Mouse (Mus musculus): ENCODE measurements around the gene Pcsk2.

Pcsk2 gene

DNA sequence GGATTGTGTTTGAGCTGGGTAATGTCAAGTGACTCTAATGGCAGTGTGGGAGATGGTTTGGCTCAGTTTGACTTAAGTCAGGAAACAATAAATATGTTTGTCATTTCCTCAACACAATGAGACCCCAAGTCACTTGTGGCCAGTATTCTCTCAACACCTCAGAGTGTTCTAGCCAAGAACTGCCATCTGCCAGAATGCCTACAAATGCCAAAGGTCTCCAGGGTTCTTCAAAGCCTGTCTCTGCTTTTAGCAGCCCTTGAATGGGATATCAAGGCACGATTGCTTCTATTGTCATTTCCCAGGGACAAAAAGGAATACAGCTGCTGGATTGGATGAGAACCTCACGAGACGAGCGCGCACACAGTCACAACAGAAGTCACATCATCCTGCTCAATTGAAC is 100.0 kb downstream of the Pcsk2 start:
- DNase-seq: no peak

DNA sequence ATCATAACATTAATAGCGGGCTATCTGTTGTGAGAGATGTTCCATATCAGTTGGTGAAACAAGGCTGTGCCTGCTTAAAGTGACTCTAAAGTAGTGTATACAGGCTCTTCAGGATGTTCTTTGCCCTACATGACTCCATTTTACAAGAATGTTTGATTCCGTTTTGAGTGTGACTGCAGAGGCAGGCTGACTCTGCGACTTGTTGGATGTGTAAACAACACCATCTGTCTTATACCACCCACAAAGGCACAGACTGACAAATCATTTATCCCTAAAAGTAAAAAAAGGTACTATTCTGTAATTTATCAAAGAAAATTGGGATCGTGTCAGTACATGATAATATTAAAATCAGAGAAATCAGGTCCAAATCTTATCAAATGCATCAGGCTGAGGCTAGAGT is 108.7 kb downstream of the Pcsk2 start:
- no peak for DNase-seq

DNA sequence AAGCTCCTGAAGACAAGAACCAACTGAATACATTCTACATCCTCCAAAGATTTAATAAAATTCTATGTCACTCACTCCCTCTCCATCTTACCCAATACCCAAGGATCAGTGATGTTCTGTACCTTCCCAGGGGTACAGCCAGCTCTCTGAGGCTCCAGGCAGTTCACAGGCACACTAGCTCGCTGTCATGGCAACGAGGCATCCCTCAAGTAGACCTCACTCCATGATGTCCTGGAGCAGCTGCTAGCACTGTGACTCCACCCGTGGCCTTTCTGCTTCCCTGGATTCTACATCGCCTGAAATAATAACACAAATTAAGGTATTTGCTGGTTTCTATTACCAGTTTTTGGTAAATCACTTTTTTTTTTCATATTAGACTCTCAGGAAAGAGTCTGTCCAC is 111.0 kb downstream of the Pcsk2 start:
- DNase-seq: no peak

DNA sequence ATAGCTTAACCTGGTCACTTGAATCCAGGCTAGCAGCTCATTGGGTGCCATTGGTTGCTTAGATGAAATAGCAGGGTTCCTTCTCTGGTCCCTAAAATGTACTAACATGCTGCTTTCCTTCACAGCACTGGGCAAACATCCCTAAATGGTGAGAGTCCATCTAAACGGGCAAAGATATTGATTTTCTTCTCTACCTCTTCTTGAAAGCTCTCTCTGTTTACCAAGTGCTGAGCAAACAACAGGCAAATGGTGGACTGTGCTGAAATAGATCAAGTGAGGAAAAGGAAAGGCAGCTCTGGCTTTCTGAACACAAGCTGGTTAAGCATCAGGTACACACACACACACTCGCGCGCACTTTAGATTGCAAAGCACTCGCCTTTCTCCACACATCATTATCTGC is 120.8 kb downstream of the Pcsk2 start:
- no peak for DNase-seq

DNA sequence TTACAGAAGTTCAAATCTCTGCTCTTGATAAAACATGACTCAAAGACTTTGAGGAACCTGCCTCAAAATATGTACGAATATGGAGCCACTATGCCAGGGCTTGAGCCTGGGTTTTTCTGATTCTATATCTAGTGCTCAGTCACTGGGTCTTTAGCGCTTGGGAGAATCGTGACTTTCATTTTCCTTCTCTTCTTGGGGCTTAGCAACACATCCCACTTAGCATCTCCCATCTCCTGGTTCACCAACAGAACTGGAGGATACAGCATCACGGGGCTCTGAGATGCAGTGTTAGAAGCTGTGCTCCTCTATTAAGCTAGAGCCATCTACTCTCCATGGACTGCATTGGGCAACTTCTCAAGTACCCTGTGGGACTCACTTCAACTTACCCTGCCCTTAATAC is 131.9 kb downstream of the Pcsk2 start:
- no peak for DNase-seq

DNA sequence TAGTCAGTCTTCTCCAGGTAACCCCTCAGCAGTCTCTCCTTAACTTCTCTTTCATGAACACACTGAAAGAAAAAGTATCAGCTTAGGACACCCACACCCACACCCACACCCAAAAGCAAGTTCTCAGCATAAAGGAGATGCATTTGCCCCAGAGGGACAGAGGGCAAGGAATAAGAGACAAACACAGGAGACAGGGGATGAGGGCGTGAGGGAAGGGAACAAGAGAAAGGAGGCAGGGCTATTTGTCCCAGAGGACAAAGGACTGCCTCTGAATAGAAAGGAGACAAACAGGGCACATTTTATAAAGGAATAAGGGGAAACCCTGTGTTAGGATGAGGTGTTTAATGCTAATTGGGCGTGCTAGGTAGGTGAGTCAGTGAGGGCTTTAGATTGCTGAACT is 133.6 kb downstream of the Pcsk2 start:
- DNase-seq: no peak

DNA sequence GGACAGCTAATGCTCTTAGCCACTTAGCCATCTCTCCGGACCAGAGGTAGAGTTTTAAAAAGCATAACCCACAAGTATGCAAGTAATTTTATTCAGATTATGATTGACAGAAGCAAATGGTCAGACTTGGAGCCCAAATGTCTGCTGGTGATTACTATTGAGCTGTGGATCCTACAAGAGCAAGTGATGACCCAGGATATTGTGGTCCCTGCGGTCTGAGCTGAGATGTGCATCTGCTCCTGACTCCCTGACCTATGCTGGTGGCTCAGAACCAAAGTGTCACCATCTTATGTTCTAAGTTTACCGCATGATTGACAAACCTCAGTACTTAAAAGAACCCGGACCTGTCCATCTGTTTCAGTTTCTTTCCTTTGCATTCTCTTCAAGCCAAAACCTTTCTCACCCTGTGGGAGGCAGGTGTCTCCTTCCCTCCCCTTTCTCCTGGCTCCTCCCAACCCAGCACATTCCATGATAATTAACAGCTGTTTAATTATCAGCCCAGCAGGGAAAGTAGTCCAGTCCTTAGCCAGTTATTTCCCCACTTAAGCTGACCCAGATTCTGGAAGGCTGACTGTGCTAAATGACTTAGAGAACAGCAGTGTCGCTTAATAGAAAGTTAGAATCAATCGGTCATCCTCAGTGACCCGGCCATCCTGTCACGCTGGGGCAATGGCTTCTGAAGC is 136.1 kb downstream of the Pcsk2 start:
- no peak for DNase-seq

DNA sequence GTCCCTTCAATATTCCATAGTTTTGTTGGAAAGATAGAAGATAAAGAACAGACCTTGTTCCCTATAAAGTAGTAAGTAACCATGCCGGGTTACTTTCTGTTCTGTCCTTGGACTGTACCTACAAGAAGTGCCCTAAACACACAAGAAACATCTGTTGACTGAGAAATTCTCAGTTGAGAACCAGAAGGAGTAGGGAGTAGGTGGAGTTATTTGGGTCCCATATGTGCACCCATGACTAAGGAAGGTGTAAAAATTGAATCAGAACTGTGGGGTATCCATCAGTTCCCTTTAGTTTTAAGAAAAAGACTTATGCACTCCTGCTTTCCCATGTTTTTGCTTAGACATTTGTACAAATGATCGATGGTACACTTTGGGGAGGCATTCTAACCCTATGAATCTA is 137.6 kb downstream of the Pcsk2 start:
- no peak for DNase-seq

DNA sequence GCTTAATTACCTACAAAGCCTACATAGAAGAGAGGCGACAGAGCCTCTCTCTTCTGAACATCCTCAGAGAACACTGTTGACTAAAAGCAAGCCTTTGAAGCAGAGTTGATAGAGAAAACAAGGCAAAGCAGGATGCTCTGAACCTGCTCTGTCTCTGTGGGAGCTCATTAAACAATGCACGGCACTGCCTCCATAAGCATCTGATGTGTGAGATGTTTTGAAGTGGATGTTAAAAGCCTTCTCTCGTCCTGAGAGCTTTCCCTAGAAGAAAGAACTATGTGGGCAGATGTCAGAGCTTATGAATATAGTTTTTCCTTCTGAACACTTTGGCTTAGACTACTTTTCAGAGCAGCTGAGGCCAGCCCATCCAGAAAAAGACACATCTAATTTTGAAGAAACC is 145.3 kb downstream of the Pcsk2 start:
- DNase-seq: no peak

DNA sequence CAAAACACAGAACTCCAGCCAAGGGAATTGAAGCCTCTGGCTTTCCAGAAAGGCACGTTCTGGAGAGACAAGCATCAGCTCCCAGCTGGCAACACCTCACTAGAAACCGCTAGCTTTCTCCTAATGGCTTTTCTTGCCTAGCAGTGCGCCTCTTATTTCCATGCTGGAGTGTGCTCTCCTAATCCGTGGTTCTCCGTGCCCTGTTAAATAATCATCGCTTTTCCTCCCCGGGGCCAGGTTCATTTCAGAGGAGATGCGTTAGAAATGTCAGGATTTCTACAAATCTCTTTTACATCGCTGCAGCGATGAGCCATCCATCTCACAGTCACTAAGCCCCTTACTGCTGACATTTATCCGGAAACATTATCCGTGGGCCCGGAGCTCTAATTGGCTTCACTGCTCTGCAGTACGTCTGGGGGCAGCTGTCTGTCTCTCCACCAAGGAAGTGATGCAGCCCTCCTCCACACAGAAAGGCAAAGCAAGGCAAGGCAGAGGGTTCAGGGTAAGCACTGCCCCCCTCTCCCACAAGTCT is 150.1 kb downstream of the Pcsk2 start:
- DNase-seq: peak; percentile 16

DNA sequence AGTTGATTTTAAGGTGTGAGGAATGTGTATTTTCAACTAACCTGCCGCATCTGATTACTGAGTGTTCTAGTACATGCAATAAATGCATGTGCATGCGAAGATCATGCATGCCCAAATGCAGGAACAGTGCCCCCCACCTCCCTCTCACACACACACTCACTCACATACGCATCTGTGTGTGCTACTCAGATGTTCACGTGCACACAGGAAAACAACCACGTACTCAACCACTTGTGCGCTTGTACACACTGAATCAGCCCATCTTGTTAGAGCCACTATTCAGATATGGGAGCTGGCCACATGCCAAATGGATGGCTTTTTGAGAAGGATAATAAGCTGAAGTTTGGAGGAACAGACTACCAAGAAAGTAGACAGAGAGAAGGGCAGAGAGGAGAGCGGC is 150.7 kb downstream of the Pcsk2 start:
- DNase-seq: peak; percentile 24

DNA sequence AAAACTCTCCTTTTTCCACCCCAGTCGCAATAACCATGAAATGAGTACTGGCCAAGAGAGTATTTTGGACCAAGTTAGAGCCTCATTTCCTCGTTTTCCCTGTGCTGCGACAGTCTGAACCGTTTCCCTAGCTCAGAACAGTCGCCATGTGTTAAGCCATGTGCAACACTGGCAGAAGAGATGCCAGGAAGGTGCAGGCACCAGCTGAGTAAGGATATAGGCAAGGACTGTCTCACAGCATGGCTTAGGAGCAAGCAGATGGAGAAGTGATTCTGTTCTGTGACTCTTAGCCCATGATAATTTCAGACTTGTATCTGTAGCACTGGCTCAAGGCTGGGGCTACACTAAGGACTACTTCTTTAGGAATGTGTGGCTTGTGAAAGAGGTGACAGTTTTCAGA is 155.2 kb downstream of the Pcsk2 start:
- no peak for DNase-seq

DNA sequence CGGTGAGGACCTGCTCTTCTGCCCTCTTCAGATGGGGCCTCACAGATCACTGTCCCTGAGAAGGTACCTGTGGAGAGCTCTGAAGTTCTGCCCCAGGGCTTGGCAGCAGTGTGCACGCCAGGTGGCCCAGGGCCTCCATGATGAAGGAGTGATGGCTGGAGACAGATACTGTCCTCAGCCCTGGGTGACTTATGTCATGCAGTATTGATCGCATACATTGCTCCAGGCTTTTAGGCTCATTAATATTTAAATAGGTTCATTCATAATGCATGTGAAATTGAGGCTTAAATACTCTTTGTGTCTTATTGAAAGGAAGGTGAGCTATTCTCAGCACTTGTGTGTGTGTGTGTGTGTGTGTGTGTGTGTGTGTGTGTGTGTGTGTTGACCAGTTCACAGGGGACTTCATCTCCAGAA is 157.0 kb downstream of the Pcsk2 start:
- no peak for DNase-seq

DNA sequence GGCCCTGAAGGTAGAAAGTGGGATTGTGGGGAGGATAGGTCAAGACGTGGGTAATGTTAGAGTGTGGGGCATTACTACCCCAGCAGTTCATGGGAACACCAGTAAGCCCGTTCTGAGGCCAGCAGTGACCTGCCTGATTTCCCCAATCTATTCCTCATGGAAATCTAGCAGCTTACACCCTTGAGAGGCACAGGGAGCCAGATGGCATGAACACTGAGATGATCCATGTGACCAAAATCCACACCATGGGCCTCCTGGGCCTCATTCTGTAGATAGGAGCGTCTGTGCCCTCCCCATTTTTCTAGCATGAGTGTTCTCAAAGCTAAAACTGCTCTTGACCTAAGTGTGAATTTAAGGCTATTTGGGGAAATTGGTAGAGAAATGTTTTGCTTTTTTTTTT is 162.2 kb downstream of the Pcsk2 start:
- DNase-seq: no peak

DNA sequence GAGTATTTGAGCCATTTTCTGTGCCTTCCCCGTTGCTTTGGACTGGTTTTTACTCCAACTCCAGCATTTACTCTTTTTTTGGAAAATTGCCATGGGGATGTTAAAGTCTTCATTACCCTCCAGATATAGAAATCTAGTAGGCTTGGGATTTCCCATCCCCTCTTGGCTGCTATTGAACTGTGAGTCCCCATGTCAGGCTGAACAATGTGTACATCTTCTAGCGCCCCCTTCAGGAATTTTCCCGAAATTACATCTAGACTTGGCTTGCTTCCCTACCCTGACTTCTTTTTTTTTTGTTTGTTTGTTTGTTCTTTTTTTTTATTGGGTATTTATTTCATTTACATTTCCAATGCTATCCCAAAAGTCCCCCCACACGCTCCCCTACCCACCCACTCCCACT is 163.3 kb downstream of the Pcsk2 start:
- no peak for DNase-seq

DNA sequence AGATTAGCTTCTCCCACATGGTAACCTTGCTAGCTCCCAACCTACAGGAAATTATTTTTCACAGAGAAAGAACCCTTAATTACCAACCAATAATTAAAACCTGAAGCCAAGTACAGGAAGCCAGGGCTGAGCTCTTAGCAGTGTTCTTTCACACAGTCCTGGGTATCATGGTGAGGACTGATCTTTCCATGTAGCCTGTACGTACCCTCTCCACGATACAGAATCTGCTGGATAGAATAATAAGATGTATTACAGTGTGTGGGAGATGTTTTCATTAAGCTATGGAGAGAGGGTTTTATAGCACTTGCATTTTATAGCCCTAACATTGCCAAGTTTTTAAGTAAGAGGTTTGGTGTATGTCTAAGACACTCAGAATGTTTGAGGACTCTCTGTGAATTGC is 164.0 kb downstream of the Pcsk2 start:
- no peak for DNase-seq

DNA sequence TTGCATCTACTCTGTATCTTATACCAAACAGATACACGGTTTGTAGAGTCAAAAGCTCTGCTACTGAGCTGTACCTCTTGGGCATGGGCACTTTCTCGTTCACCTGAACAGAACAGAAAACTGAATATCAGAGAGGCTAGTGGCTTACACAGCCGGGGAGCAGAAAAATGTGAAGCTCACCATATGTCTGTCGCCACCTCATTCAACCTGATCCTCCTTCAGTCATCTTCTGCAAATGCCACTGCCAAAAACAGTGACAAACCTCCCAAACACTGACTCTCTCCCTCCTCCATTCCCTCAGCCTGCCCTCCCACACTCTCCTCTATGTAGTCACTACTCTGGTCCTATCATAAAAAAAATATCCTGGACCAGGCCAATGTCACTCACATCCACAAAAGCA is 165.9 kb downstream of the Pcsk2 start:
- DNase-seq: no peak

DNA sequence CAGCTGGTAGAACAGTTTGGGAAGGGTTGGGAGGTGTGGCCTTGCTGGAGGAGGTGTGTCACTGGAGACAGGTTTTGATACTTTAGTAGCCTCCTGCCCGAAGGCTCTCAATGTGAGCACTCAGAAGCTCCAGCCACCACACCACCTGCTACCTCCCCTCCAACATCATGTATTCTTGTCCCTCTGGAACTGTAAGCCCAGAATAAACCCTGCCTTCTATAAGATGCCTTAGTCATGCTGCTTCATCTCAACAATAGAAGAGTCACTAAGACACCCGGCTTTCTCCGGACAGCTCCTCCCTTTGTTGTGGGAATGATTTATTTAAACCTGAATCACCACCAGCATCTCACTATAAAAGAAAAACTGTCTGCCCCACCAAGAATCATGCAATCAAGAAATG is 166.9 kb downstream of the Pcsk2 start:
- no peak for DNase-seq

DNA sequence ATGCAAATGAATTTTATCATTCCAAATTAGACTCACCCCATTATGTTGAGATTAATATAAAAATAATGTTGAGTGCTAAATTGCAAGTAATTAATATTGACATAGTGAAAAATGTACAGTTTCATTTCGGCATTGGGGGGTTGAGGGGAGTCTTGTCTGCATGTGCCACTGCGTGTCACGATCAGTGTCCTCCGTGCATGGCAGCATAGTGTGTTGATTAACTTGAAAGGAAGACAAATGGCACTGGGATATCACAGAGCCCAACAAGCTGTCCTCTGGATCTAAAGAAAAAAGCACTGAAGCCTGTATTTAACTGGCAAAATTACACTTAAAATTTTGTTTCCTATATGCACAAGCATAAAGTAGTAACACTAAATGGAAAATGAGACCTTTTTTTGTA is 167.9 kb downstream of the Pcsk2 start:
- no peak for DNase-seq

DNA sequence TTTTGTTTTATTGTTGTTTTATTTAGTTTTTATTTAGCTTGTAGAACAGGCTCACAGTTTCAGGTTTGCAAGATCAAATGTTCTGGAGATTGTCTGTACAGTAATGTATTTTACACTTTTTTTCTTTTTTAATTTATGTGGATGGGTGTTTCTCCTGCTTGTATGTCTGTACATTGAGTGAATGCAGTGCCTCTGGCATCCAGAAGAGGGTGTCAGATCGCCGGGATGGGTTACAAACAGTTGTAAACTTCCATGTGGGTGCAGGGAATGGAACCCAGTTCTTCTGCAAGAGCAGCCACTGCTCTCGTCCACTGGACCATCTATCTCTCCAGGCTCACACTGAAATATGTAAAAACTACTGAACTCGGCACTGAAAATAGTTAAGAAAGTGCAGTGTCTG is 169.2 kb downstream of the Pcsk2 start:
- DNase-seq: no peak

DNA sequence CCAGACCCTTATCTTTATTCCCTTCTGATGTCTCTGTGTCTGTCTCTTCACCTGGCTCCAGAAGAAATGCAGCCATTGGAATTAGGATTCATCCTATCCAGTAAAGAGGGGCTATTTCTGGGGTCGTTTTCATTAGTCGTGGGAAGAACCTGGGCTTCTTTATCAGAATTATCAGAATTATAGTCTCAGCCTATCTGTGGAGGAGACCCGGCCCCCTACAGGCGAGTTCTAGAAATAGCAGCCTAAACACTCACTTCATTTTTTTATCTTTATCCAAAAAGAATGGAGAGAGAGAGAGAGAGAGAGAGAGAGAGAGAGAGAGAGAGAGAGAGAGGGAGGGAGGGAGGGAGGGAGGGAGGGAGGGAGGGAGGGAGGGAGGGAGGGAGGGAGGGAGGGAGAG is 177.3 kb downstream of the Pcsk2 start:
- no peak for DNase-seq

DNA sequence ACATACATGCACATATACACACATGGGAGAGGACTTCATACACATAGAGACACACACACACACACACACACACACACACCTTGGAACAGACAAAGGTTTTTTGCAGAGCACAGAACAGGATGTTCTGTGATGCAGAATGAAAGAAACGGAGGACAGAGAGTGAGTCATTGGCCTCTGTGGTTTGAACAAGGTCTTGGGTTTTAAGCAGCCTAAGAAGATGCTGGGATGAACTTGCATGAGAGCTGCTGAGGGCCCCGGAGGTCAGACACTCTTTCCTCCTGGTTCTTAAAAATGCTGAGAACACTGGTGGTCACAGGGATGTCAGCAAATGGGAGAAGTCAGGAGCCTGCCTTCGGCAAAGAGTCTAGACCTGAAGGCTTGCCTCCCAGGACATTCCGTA is 178.1 kb downstream of the Pcsk2 start:
- DNase-seq: no peak

DNA sequence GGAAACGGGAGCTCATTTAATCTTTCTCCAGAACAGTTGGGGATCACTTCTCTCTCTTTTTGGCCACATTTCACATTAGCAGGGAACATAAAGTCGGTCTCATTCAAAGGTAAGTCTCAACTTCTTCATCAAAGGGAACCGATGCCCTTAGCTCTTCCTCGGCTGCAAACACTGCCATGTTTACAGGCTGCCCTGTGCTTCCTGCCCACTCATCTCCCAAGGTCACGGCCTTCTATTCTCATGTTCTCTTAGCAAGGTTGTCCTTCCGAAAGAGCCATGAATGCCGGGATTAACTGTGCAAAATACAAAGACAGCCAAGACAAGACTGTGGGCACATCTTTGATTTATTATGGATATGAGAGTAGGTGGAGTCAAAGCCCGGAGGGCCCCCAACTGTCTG is 178.8 kb downstream of the Pcsk2 start:
- DNase-seq: no peak

DNA sequence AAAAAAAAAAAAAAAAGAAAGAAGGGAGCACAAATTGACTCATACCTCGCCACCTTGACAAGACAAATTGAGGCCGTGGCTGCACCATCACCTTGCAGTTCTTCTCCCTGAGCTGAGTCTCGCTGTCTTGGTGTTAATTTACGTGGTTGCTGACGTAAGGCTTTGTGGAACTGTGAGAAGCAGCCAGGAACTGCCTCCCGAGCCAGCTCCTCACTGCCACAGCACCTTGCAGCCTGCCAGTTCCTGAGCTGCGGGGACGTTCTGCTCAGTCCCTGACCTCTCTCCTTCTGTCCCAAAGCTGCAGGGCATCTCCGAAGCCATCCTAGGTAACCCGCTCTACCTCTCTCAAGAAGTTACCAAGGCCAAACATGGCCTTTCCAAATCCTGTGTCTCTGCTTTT is 186.5 kb downstream of the Pcsk2 start:
- no peak for DNase-seq

DNA sequence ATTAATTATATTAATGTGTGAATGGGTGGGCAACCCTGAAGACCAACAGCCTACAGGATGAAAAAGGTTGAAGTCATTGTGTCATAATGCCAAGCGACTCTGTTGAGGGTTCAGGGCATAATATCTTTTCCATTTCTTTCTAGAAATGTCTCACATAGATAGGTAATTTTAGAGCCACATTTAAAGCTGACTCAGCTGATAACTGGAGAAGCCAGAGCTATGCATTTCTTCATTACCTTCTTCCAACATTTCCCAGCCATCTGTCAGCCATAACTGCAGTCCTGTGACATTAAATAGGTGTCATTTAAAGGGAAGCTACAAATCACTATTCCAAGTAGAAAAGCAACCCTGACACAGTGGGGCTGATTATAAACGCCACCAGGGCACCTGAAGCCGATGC is 189.5 kb downstream of the Pcsk2 start:
- DNase-seq: no peak
